Mouse (Mus musculus): ENCODE results near the gene Hist1h4n. TPM values are rescaled to one million over a fixed set of nuclear protein-coding genes. Genes with fewer than 3 reads are reported as not detected.

Hist1h4n gene
- 20.1 and 31.8 TPM in 2 replicates for polyA plus RNA-seq (2012; rRNA removed)

GRCm38 (mm10) chr13:21831418-21832394 lies at the start of gene Hist1h4n:
Gene Hist1h4n (minus strand): TSS chr13:21832196.

GRCm38 (mm10) chr13:21833461-21833860 lies 1.5 kb upstream of the Hist1h4n start, which contains the start of the genes Hist1h2ap and Hist1h2br:
Gene Hist1h2ap (minus strand): TSS chr13:21833507.
Gene Hist1h2br (plus strand): TSS chr13:21833743.

GRCm38 (mm10) chr13:21811539-21811938 lies 20.5 kb downstream of the Hist1h4n start, which contains the start of gene Hist1h4m:
Gene Hist1h4m (plus strand): TSS chr13:21811746.

GRCm38 (mm10) chr13:21810073-21810472 lies 21.9 kb downstream of the Hist1h4n start, which contains the start of the genes Hist1h2bq and Hist1h2ao:
Gene Hist1h2bq (minus strand): TSS chr13:21810197.
Gene Hist1h2ao (plus strand): TSS chr13:21810465.

GRCm38 (mm10) chr13:21786899-21787629 lies 44.9 kb downstream of the Hist1h4n start, which contains the start of the genes Hist1h2an and Hist1h2bp:
Gene Hist1h2an (minus strand): TSS chr13:21787218.
Gene Hist1h2bp (plus strand): TSS chr13:21787461.

GRCm38 (mm10) chr13:21783255-21783617 lies 48.8 kb downstream of the Hist1h4n start, which contains the start of gene Hist1h3i:
Gene Hist1h3i (minus strand): TSS chr13:21783370.

Other genes with a start within 250 kb of the Hist1h4n start
- gene Olfr1362, start 218.2 kb downstream of the Hist1h4n start, polyA plus RNA-seq (2012; rRNA removed), result not detected in 2 replicates
- not detected in 2 replicates for gene Olfr11, start 189.7 kb downstream of the Hist1h4n start, polyA plus RNA-seq (2012; rRNA removed)
- gene Olfr1361, start 168.8 kb downstream of the Hist1h4n start, polyA plus RNA-seq (2012; rRNA removed), result not detected in 2 replicates
- gene Olfr1360, start 154.8 kb downstream of the Hist1h4n start, polyA plus RNA-seq (2012; rRNA removed), result not detected in 2 replicates
- gene Olfr1359, start 134.1 kb downstream of the Hist1h4n start, polyA plus RNA-seq (2012; rRNA removed), result not detected in 2 replicates
- 6.6 and 13.7 TPM in 2 replicates for gene Hist1h2bl, start 116.1 kb downstream of the Hist1h4n start, polyA plus RNA-seq (2012; rRNA removed)
- gene Hist1h2ai, start 115.8 kb downstream of the Hist1h4n start, polyA plus RNA-seq (2012; rRNA removed), result 11.5 and 14.4 TPM in 2 replicates
- 23.9 and 36.2 TPM in 2 replicates for gene Hist1h3h, start 114.5 kb downstream of the Hist1h4n start, polyA plus RNA-seq (2012; rRNA removed)
- 6.2 and 11.0 TPM in 2 replicates for gene Hist1h2bm, start 110.2 kb downstream of the Hist1h4n start, polyA plus RNA-seq (2012; rRNA removed)
- 11.4 and 17.3 TPM in 2 replicates for gene Hist1h4j, start 97.1 kb downstream of the Hist1h4n start, polyA plus RNA-seq (2012; rRNA removed)
- gene Hist1h4k, start 81.7 kb downstream of the Hist1h4n start, polyA plus RNA-seq (2012; rRNA removed), result 23.8 and 36.9 TPM in 2 replicates
- gene Hist1h2ak, start 78.4 kb downstream of the Hist1h4n start, polyA plus RNA-seq (2012; rRNA removed), result 18.5 and 25.0 TPM in 2 replicates
- gene Hist1h2bn, start 78.1 kb downstream of the Hist1h4n start, polyA plus RNA-seq (2012; rRNA removed), result 5.4 and 11.4 TPM in 2 replicates
- 3.8 and 6.4 TPM in 2 replicates for gene Hist1h1b, start 51.6 kb downstream of the Hist1h4n start, polyA plus RNA-seq (2012; rRNA removed)
- gene Hist1h3i, start 48.8 kb downstream of the Hist1h4n start, polyA plus RNA-seq (2012; rRNA removed), result 22.6 and 39.5 TPM in 2 replicates
- gene Hist1h2an, start 45.0 kb downstream of the Hist1h4n start, polyA plus RNA-seq (2012; rRNA removed), result 4.9 and 9.4 TPM in 2 replicates
- gene Hist1h2bp, start 44.7 kb downstream of the Hist1h4n start, polyA plus RNA-seq (2012; rRNA removed), result 1.1 and 1.5 TPM in 2 replicates
- gene Hist1h2bq, start 22.0 kb downstream of the Hist1h4n start, polyA plus RNA-seq (2012; rRNA removed), result 8.2 and 8.5 TPM in 2 replicates
- 0.21 TPM in 1 of 2 replicates, not detected in the other for gene Hist1h2ao, start 21.7 kb downstream of the Hist1h4n start, polyA plus RNA-seq (2012; rRNA removed)
- 0.50 TPM in 1 of 2 replicates, not detected in the other for gene Hist1h4m, start 20.4 kb downstream of the Hist1h4n start, polyA plus RNA-seq (2012; rRNA removed)
- 31.6 and 43.2 TPM in 2 replicates for gene Hist1h2ap, start 1.3 kb upstream of the Hist1h4n start, polyA plus RNA-seq (2012; rRNA removed)
- 3.8 and 12.2 TPM in 2 replicates for gene Hist1h2br, start 1.5 kb upstream of the Hist1h4n start, polyA plus RNA-seq (2012; rRNA removed)
- 13.1 and 15.7 TPM in 2 replicates for gene Zfp184, start 112.9 kb upstream of the Hist1h4n start, polyA plus RNA-seq (2012; rRNA removed)
- not detected in 2 replicates for gene Pom121l2, start 149.0 kb upstream of the Hist1h4n start, polyA plus RNA-seq (2012; rRNA removed)
- 0.09 and 0.18 TPM in 2 replicates for gene Prss16, start 177.5 kb upstream of the Hist1h4n start, polyA plus RNA-seq (2012; rRNA removed)
- 2.9 and 4.5 TPM in 2 replicates for gene Hist1h2ah, start 203.4 kb upstream of the Hist1h4n start, polyA plus RNA-seq (2012; rRNA removed)
- 11.7 and 20.3 TPM in 2 replicates for gene Hist1h2bk, start 203.7 kb upstream of the Hist1h4n start, polyA plus RNA-seq (2012; rRNA removed)
- gene Hist1h4i, start 209.2 kb upstream of the Hist1h4n start, polyA plus RNA-seq (2012; rRNA removed), result 26.1 and 35.7 TPM in 2 replicates
- 32.8 and 39.2 TPM in 2 replicates for gene Hist1h2ag, start 210.7 kb upstream of the Hist1h4n start, polyA plus RNA-seq (2012; rRNA removed)
- 11.0 and 15.5 TPM in 2 replicates for gene Hist1h2bj, start 211.0 kb upstream of the Hist1h4n start, polyA plus RNA-seq (2012; rRNA removed)

All from central nervous system, embryonic 14 days (tissue).